Mouse (Mus musculus) hindbrain, embryonic 16.5 days (tissue): ENCODE results near the gene Mlycd. TPM values are rescaled to one million over a fixed set of nuclear protein-coding genes. Genes with fewer than 3 reads are reported as not detected.

Experiments used
- ATAC-seq: fragments of 200-750 bp; cut with Nextera tagmentation; 2 replicates; pipeline ENCODE4 v1.8.0; 2017; ENCODE audit warnings: moderate TSS enrichment, moderate library complexity
- H3K27ac ChIP-seq: fragments of 300-500 bp; sonication (generic); 2 replicates; pipeline ENCODE4 v1.5.1; 2014; ENCODE audit warnings: low read depth, mild to moderate bottlenecking, control low read depth, low read length, moderate library complexity
- H3K27me3 ChIP-seq: fragments of 300-500 bp; sonication (generic); replicated peaks from 2 replicates; pipeline ENCODE4 v1.6.1; 2014; ENCODE audit warnings: low read length; ENCODE audit not compliant: control insufficient read depth, insufficient read depth
- H3K36me3 ChIP-seq: fragments of 300-500 bp; sonication (generic); 2 replicates; pipeline ENCODE4 v1.6.1; 2014; ENCODE audit warnings: mild to moderate bottlenecking, low read length, moderate library complexity, mixed read lengths; ENCODE audit not compliant: control insufficient read depth, insufficient read depth
- H3K4me1 ChIP-seq: fragments of 300-500 bp; sonication (generic); 2 replicates; pipeline ENCODE4 v1.6.1; 2014; ENCODE audit warnings: low read depth, low read length; ENCODE audit not compliant: control insufficient read depth, insufficient read depth
- H3K4me2 ChIP-seq: fragments of 300-500 bp; sonication (generic); 2 replicates; pipeline ENCODE4 v1.6.1; 2014; ENCODE audit warnings: mild to moderate bottlenecking, low read length, control low read depth, moderate library complexity
- H3K4me3 ChIP-seq: fragments of 300-500 bp; sonication (generic); 2 replicates; pipeline ENCODE4 v1.5.1; 2014; ENCODE audit warnings: mild to moderate bottlenecking, low read length, control low read depth, moderate library complexity
- H3K9ac ChIP-seq: fragments of 300-500 bp; sonication (generic); 2 replicates; pipeline ENCODE4 v1.6.1; 2014; ENCODE audit warnings: low read depth, mild to moderate bottlenecking, control low read depth, low read length, moderate library complexity
- H3K9me3 ChIP-seq: fragments of 300-500 bp; sonication (generic); 2 replicates; pipeline ENCODE4 v1.6.1; 2014; ENCODE audit warnings: mild to moderate bottlenecking, low read length, moderate library complexity; ENCODE audit not compliant: control insufficient read depth
- WGBS: fragments of 180-500 bp; shearing (Covaris S2); extraction: QIAGEN DNeasy Blood & Tissue Kit; methylation state at CpG from one replicate; pipeline ENCODE4 v1.1.7; 2014; 5-methylcytosine and 5-hydroxymethylcytosine counted together
- polyA plus RNA-seq: library from polyadenylated mRNA; unstranded; fragments of >200 nt; fragmentation: Nextera tagmentation; extraction: Ambion mirVana; gene quantifications from 2 replicates; pipeline ENCODE4 v1.2.1, GENCODE M21; 2015

Gene Mlycd
- polyA plus RNA-seq, 1 experiment from 2014 or later = 16.5 TPM

GRCm38 (mm10) chr8:119442013-119442412 is 47.3 kb downstream of the Mlycd start:
- Histone ChIP-seq H3K4me2 (no peak overlapping the region), H3K9ac (no peak overlapping the region), H3K27me3 (no peaks in the 10 kb centered on the region), H3K4me3 (no peak overlapping the region), H3K27ac (no peak overlapping the region), H3K9me3 (no peaks in the 10 kb centered on the region), H3K4me1 (peaks cover 12% of the 10 kb centered on the region), H3K36me3 (no peaks in the 10 kb centered on the region)
- no peak for ATAC-seq
- 67% methylated on average over 5 of the region's 5 CpGs for WGBS

GRCm38 (mm10) chr8:119442970-119443369 is 48.3 kb downstream of the Mlycd start:
- Histone ChIP-seq H3K9ac (no peak overlapping the region), H3K27me3 (no peaks in the 10 kb centered on the region), H3K36me3 (no peaks in the 10 kb centered on the region), H3K4me1 (peaks cover 12% of the 10 kb centered on the region), H3K27ac (no peak overlapping the region), H3K4me2 (no peak overlapping the region), H3K4me3 (no peak overlapping the region), H3K9me3 (no peaks in the 10 kb centered on the region)
- 91% methylated on average over 8 of the region's 8 CpGs for WGBS
- ATAC-seq = no peak

- WGBS = 2% methylated on average over 29 of the region's 52 CpGs
- Histone ChIP-seq H3K9ac (peak within 1 kb of the TSS; percentile 87), H3K36me3 (no peaks in the 10 kb centered on the region), H3K4me2 (peak within 1 kb of the TSS; percentile 96), H3K27me3 (0 out of 2 replicates have a peak, but pooled peaks cover 2% of the 10 kb centered on the region), H3K27ac (peak within 1 kb of the TSS; percentile 36), H3K4me1 (peaks cover 4% of the 10 kb centered on the region; the same call in 1 of the 2 replicates), H3K9me3 (no peaks in the 10 kb centered on the region), H3K4me3 (peak within 1 kb of the TSS; percentile 78)
- ATAC-seq = peak; percentile 70
Measured at GRCm38 (mm10) chr8:119446211-119446989, 51.7 kb downstream of the Mlycd start, which contains the start of gene Necab2. Gene Necab2, plus strand, starts transcription at chr8:119446719.

DNA sequence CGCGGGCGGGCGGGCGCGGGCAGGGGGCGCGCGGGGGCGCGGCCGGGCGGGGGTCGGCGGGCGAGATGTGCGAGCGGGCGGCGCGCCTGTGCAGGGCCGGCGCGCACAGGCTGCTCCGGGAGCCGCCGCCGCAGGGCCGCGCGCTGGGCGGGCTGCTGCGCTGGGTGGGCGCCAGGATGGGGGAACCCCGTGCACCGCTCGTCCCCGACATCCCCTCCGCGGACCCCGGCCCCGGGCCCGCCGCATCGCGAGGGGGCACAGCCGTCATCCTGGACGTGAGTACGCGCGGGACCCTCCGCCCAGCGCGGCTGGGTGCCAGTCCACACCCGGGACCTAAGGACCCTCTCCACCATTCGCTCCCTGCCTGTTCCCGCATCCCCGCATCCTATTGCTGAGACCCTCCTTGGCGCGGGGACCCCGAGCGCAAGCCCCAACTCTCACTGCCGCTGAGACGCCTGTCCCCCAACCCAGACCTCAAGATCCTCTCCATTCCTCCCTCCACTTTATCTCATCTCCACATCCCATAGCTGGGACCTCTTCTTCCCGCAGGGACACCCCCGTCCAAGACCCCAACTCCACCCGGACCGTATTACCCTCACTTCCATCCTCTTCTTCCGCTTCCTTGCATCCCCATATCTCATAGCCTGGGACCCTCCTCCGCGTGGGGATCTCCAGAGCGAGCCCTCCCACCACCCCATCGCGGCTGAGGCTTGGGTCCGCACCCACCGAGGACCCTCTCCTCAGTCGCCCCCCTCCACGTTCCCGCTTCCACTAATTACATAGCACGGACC is 52.5 kb downstream of the Mlycd start:
- peak overlapping the region; percentile 78 for H3K4me3 ChIP-seq
- WGBS = under 1% methylated on average over 44 of the region's 80 CpGs
- ATAC-seq = peak; percentile 54
- H3K9me3 ChIP-seq = no peaks in the 10 kb centered on the region
- peak overlapping the region; percentile 36 for H3K27ac ChIP-seq
- peaks cover 4% of the 10 kb centered on the region; the same call in 1 of the 2 replicates for H3K4me1 ChIP-seq
- 0 out of 2 replicates have a peak, but pooled peaks cover 2% of the 10 kb centered on the region for H3K27me3 ChIP-seq
- H3K4me2 ChIP-seq = peak overlapping the region; percentile 96
- H3K9ac ChIP-seq = peak overlapping the region; percentile 87
- no peaks in the 10 kb centered on the region for H3K36me3 ChIP-seq

GRCm38 (mm10) chr8:119447781-119448170 is 53.1 kb downstream of the Mlycd start:
- Histone ChIP-seq H3K9ac (peak overlapping the region; percentile 87), H3K27ac (no peak overlapping the region), H3K9me3 (no peaks in the 10 kb centered on the region), H3K4me3 (peak overlapping the region; percentile 78), H3K4me1 (peaks cover 4% of the 10 kb centered on the region; the same call in 1 of the 2 replicates), H3K4me2 (peak overlapping the region; percentile 96), H3K27me3 (0 out of 2 replicates have a peak, but pooled peaks cover 2% of the 10 kb centered on the region), H3K36me3 (no peaks in the 10 kb centered on the region)
- no peak for ATAC-seq
- 1% methylated on average over 17 of the region's 17 CpGs for WGBS

GRCm38 (mm10) chr8:119449627-119450026 is 54.9 kb downstream of the Mlycd start:
- no peaks in the 10 kb centered on the region for H3K36me3 ChIP-seq
- 0 out of 2 replicates have a peak, but pooled peaks cover 2% of the 10 kb centered on the region for H3K27me3 ChIP-seq
- H3K9me3 ChIP-seq = no peaks in the 10 kb centered on the region
- no peak overlapping the region for H3K4me2 ChIP-seq
- 65% methylated on average over 12 of the region's 12 CpGs for WGBS
- H3K27ac ChIP-seq = no peak overlapping the region
- no peak for ATAC-seq
- H3K4me3 ChIP-seq = no peak overlapping the region
- H3K9ac ChIP-seq = 0 out of 2 replicates have a peak overlapping the region, but pooled peaks have one; percentile 13
- H3K4me1 ChIP-seq = peaks cover 4% of the 10 kb centered on the region; the same call in 1 of the 2 replicates

GRCm38 (mm10) chr8:119451131-119451530 is 56.5 kb downstream of the Mlycd start:
- Histone ChIP-seq H3K36me3 (no peaks in the 10 kb centered on the region), H3K9me3 (no peaks in the 10 kb centered on the region), H3K27ac (no peak overlapping the region), H3K9ac (no peak overlapping the region), H3K4me1 (peaks cover 3% of the 10 kb centered on the region; the same call in 1 of the 2 replicates), H3K4me2 (no peak overlapping the region), H3K27me3 (0 out of 2 replicates have a peak, but pooled peaks cover 2% of the 10 kb centered on the region), H3K4me3 (no peak overlapping the region)
- no peak for ATAC-seq
- WGBS = 72% methylated on average over 4 of the region's 4 CpGs

DNA sequence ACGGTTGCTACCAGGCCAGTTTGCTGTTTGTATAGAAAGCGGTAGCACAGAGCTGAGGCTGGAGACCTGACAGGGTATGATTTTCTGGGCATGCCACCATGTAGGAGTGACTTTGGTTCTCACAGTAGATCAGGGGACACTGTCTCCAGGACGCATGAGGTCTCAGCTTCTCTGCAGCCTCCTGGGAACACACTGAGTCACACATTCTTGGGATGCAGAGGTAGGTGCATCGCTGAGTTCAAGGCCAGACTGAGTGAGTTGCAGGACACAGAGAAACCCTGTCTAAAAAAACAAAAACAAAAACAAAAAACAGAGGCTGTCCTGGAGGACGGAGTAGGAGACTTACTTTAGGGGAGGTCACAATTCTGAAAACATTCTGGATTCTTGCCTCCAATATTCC is 58.2 kb downstream of the Mlycd start:
- 0 out of 2 replicates have a peak, but pooled peaks cover 2% of the 10 kb centered on the region for H3K27me3 ChIP-seq
- H3K4me1 ChIP-seq = no peaks in the 10 kb centered on the region; the same call in 1 of the 2 replicates
- H3K4me2 ChIP-seq = no peak overlapping the region
- WGBS = 84% methylated on average over 5 of the region's 5 CpGs
- H3K4me3 ChIP-seq = no peak overlapping the region
- ATAC-seq = no peak
- no peaks in the 10 kb centered on the region for H3K9me3 ChIP-seq
- no peaks in the 10 kb centered on the region for H3K36me3 ChIP-seq
- H3K27ac ChIP-seq = no peak overlapping the region
- no peak overlapping the region for H3K9ac ChIP-seq

GRCm38 (mm10) chr8:119456045-119456444 is 61.4 kb downstream of the Mlycd start:
- H3K9me3 ChIP-seq = no peaks in the 10 kb centered on the region

More at GRCm38 (mm10) chr8:119456045-119456444, 61.4 kb downstream of the Mlycd start:
- no peaks in the 10 kb centered on the region for H3K27me3 ChIP-seq
- H3K4me1 ChIP-seq = peaks cover 5% of the 10 kb centered on the region; the same call in 1 of the 2 replicates
- ATAC-seq = no peak
- H3K9ac ChIP-seq = no peak overlapping the region
- WGBS = 85% methylated on average over 5 of the region's 5 CpGs
- H3K4me3 ChIP-seq = no peak overlapping the region
- no peak overlapping the region for H3K4me2 ChIP-seq
- H3K27ac ChIP-seq = no peak overlapping the region
- H3K36me3 ChIP-seq = no peaks in the 10 kb centered on the region
